Mouse (Mus musculus) midbrain, embryonic 11.5 days (tissue): ENCODE results near the gene Xrcc6. TPM values are rescaled to one million over a fixed set of nuclear protein-coding genes. Genes with fewer than 3 reads are reported as not detected.

Experiments used
- ATAC-seq: fragments of 200-750 bp; cut with Nextera tagmentation; 2 replicates; pipeline ENCODE4 v1.8.0; 2017; ENCODE audit warnings: moderate TSS enrichment, moderate library complexity; ENCODE audit not compliant: low FRiP score
- DNase-seq: peaks from one replicate; pipeline ENCODE4 v3.0.0; 2015; ENCODE audit warnings: low spot score; ENCODE audit errors: missing footprints
- H3K27ac ChIP-seq: fragments of 300-500 bp; sonication (generic); 2 replicates; pipeline ENCODE4 v1.5.1; 2014; ENCODE audit warnings: low read depth, low read length
- H3K27me3 ChIP-seq: fragments of 300-500 bp; sonication (generic); 2 replicates; pipeline ENCODE4 v1.6.1; 2014; ENCODE audit warnings: mild to moderate bottlenecking, low read length, moderate library complexity, mixed read lengths; ENCODE audit not compliant: control insufficient read depth, insufficient read depth
- H3K36me3 ChIP-seq: fragments of 300-500 bp; sonication (generic); 2 replicates; pipeline ENCODE4 v1.6.1; 2014; ENCODE audit warnings: mild to moderate bottlenecking, low read length, moderate library complexity, mixed read lengths; ENCODE audit not compliant: control insufficient read depth, insufficient read depth
- H3K4me1 ChIP-seq: fragments of 300-500 bp; sonication (generic); 2 replicates; pipeline ENCODE4 v1.6.1; 2014; ENCODE audit warnings: low read length; ENCODE audit not compliant: control insufficient read depth, insufficient read depth
- H3K4me2 ChIP-seq: fragments of 300-500 bp; sonication (generic); 2 replicates; pipeline ENCODE4 v1.6.1; 2014; ENCODE audit warnings: mild to moderate bottlenecking, moderate library complexity
- H3K4me3 ChIP-seq: fragments of 300-500 bp; sonication (generic); 2 replicates; pipeline ENCODE4 v1.5.1; 2014; ENCODE audit warnings: low read depth, low read length
- H3K9ac ChIP-seq: fragments of 300-500 bp; sonication (generic); 2 replicates; pipeline ENCODE4 v1.6.1; 2014; ENCODE audit warnings: low read length
- H3K9me3 ChIP-seq: fragments of 300-500 bp; sonication (generic); 2 replicates; pipeline ENCODE4 v1.6.1; 2016; ENCODE audit warnings: low read length; ENCODE audit not compliant: control insufficient read depth
- WGBS: fragments of 180-500 bp; shearing (Covaris S2); extraction: QIAGEN DNeasy Blood & Tissue Kit; methylation state at CpG from one replicate; pipeline ENCODE4 v1.1.7; 2014; 5-methylcytosine and 5-hydroxymethylcytosine counted together
- polyA plus RNA-seq: library from polyadenylated mRNA; unstranded; fragments of >200 nt; fragmentation: Nextera tagmentation; extraction: Ambion mirVana; gene quantifications from 2 replicates; pipeline ENCODE4 v1.2.1, GENCODE M21; 2014

Xrcc6 gene
- polyA plus RNA-seq, 1 experiment from 2014 or later = 58.4 TPM

- H3K9ac ChIP-seq = no peak overlapping the region
- ATAC-seq (no peak), DNase-seq (peak; percentile 44)
- H3K4me2 ChIP-seq = no peak overlapping the region
- no peaks in the 10 kb centered on the region for H3K4me1 ChIP-seq
- H3K27ac ChIP-seq = no peak overlapping the region
- peaks cover 16% of the 10 kb centered on the region for H3K36me3 ChIP-seq
- H3K9me3 ChIP-seq = no peaks in the 10 kb centered on the region
- 94% methylated on average over 6 of the region's 6 CpGs for WGBS
- H3K27me3 ChIP-seq = no peaks in the 10 kb centered on the region
- H3K4me3 ChIP-seq = no peak overlapping the region
These were observed 36.5 kb downstream of the Xrcc6 start for GRCm38 (mm10) chr15:82023965-82024635.

- no peak for ATAC-seq
- H3K9me3 ChIP-seq = no peaks in the 10 kb centered on the region
- 92% methylated on average over 7 of the region's 7 CpGs for WGBS
- no peak overlapping the region for H3K27ac ChIP-seq
- DNase-seq = peak; percentile 26
- no peak overlapping the region for H3K9ac ChIP-seq
- H3K4me3 ChIP-seq = no peak overlapping the region
- H3K4me1 ChIP-seq = no peaks in the 10 kb centered on the region
- no peak overlapping the region for H3K4me2 ChIP-seq
- H3K27me3 ChIP-seq = no peaks in the 10 kb centered on the region
- peaks cover 20% of the 10 kb centered on the region for H3K36me3 ChIP-seq
These were observed 39.6 kb downstream of the Xrcc6 start for GRCm38 (mm10) chr15:82027276-82027675.

DNA sequence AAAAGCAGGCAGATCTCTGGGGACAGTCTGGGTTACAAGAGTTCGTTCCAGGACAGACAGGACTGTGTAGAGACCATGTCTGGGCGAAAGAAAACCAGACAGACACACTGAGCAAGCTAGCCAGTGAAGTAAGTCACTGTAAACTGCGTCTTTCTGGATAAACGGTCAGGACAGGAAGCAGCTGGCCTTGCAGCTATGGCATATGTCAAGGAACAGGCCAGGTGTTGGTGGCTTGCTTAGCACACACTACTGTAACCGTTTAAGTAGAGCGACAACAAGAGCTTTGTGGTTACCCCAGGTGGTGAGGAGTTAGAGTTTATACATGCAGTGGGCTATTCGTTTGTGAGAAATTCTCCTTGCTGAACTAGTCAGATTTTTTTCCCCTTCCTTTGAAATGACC lies 40.1 kb downstream of the Xrcc6 start:
- Histone ChIP-seq H3K36me3 (peaks cover 18% of the 10 kb centered on the region), H3K4me2 (no peak overlapping the region), H3K4me1 (no peaks in the 10 kb centered on the region), H3K9me3 (no peaks in the 10 kb centered on the region), H3K27ac (no peak overlapping the region), H3K9ac (no peak overlapping the region), H3K27me3 (no peaks in the 10 kb centered on the region), H3K4me3 (no peak overlapping the region)
- DNase-seq (no peak), ATAC-seq (no peak)
- 95% methylated on average over 7 of the region's 7 CpGs for WGBS

- Histone ChIP-seq H3K4me3 (no peak overlapping the region), H3K36me3 (peaks cover 9% of the 10 kb centered on the region; the same call in 1 of the 2 replicates), H3K4me2 (no peak overlapping the region), H3K27me3 (no peaks in the 10 kb centered on the region), H3K9me3 (no peaks in the 10 kb centered on the region), H3K27ac (no peak overlapping the region), H3K9ac (no peak overlapping the region), H3K4me1 (no peaks in the 10 kb centered on the region)
- no peak for DNase-seq
- 87% methylated on average over 7 of the region's 7 CpGs for WGBS
- ATAC-seq = no peak
These were observed 44.8 kb downstream of the Xrcc6 start for GRCm38 (mm10) chr15:82032386-82032785.

GRCm38 (mm10) chr15:82033762-82034161 lies 46.1 kb downstream of the Xrcc6 start, which contains the start of gene Desi1:
Gene Desi1 (minus strand): TSS chr15:82033862.
- ATAC-seq (no peak), DNase-seq (peak; percentile 60)
- 94% methylated on average over 4 of the region's 4 CpGs for WGBS
- Histone ChIP-seq H3K27ac (no peak within 1 kb of the TSS), H3K9ac (no peak within 1 kb of the TSS), H3K4me3 (no peak within 1 kb of the TSS), H3K9me3 (no peaks in the 10 kb centered on the region), H3K4me2 (no peak within 1 kb of the TSS), H3K36me3 (peaks cover 10% of the 10 kb centered on the region), H3K4me1 (no peaks in the 10 kb centered on the region), H3K27me3 (no peaks in the 10 kb centered on the region)

DNA sequence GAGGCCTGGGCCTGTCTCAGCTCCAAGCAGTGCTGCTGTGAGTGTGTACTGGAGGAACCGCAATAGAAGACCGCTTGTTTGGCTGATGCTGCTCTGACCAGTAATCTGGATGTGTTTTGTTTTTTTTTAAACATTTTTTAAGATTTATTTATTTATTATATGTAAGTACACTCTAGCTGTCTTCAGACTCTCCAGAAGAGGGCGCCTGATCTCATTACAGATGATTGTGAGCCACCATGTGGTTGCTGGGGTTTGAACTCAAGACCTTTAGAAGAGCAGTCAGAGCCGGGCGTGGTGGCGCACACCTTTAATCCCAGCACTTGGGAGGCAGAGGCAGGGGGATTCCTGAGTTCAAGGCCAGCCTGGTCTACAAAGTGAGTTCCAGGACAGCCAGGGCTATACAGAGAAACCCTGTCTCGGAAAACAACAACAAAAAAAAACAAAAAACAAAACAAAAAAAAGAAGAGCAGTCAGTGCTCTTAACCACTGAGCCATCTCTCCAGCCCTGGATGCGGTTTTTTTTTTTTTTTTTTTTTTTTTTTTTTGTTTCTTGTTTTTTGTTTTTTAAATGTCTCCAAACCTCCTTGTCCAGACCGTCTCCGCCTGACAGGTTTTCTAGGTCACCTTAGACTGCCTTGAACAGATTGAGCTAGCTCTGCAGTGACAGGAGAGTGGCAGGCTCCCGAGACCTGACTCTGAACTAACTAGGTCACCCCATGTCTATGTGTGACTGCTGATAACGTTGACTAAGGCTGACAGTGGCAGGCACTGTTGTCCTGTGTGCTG lies 48.5 kb downstream of the Xrcc6 start:
- no peaks in the 10 kb centered on the region for H3K9me3 ChIP-seq
- no peak overlapping the region for H3K27ac ChIP-seq
- no peaks in the 10 kb centered on the region for H3K27me3 ChIP-seq
- H3K4me3 ChIP-seq = no peak overlapping the region
- no peak overlapping the region for H3K9ac ChIP-seq
- no peaks in the 10 kb centered on the region for H3K4me1 ChIP-seq
- ATAC-seq (no peak), DNase-seq (peak; percentile 56)
- H3K4me2 ChIP-seq = no peak overlapping the region
- 82% methylated on average over 12 of the region's 12 CpGs for WGBS
- peaks cover 19% of the 10 kb centered on the region for H3K36me3 ChIP-seq

GRCm38 (mm10) chr15:82040650-82041049 lies 53.0 kb downstream of the Xrcc6 start:
- no peaks in the 10 kb centered on the region for H3K9me3 ChIP-seq
- peaks cover 26% of the 10 kb centered on the region for H3K36me3 ChIP-seq

DNA sequence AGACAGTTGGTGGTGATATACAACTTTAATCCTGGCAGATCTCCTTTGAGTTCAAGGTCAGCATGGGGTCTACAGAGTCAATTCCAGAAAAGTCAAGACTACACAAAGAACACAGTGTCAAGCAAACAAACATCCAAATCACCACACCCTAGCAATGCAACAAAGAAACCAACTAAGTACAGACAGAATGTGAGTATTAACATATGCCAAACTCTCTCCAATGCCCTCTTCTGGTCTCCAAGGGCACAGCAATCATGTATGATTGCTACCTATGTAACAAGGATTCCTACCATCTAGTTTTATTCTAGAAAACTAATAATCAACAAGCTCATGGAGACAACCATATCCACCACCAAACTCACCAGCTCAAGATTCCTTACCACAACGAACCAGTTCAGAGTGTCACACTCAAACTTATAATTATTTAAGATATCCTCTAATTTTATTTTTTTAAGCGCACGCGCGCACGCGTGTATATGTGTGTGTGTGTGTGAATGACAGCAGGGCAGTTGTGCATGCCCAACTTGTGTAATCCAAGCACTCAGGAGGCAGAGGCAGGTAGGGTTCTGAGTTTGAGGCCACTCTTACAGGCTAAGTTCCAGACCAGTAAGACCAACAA lies 56.6 kb downstream of the Xrcc6 start:
- ATAC-seq = no peak
- peak; percentile 81 for DNase-seq
- WGBS = 99% methylated on average over 7 of the region's 7 CpGs

More at GRCm38 (mm10) chr15:82040650-82041049, 53.0 kb downstream of the Xrcc6 start:
- Histone ChIP-seq H3K9ac (no peak overlapping the region), H3K4me1 (0 out of 2 replicates have a peak, but pooled peaks cover under 1% of the 10 kb centered on the region), H3K4me2 (no peak overlapping the region), H3K27me3 (no peaks in the 10 kb centered on the region), H3K27ac (no peak overlapping the region), H3K4me3 (no peak overlapping the region)
- ATAC-seq (no peak), DNase-seq (peak; percentile 88)
- 96% methylated on average over 1 of the region's 1 CpGs for WGBS

More for the DNA sequence above, 56.6 kb downstream of the Xrcc6 start:
- H3K4me2 ChIP-seq = no peak overlapping the region
- H3K4me1 ChIP-seq = peaks cover 9% of the 10 kb centered on the region
- H3K27me3 ChIP-seq = no peaks in the 10 kb centered on the region
- no peak overlapping the region for H3K9ac ChIP-seq
- H3K27ac ChIP-seq = no peak overlapping the region
- peaks cover 19% of the 10 kb centered on the region for H3K36me3 ChIP-seq
- H3K9me3 ChIP-seq = no peaks in the 10 kb centered on the region
- no peak overlapping the region for H3K4me3 ChIP-seq
